Mouse (Mus musculus) hindbrain, embryonic 10.5 days (tissue): ENCODE measurements around the gene Gm17521. TPM values are rescaled to one million over a fixed set of nuclear protein-coding genes. Genes with fewer than 3 reads are reported as not detected.
"Not testable (repeated sequence)": the region's sequence is repeated elsewhere in the genome, so short reads cannot be mapped to it uniquely, and the experiment has no call there.

Experiments used
- DNase-seq: peaks from one replicate; pipeline ENCODE4 v3.0.0-alpha.2; 2017; ENCODE audit warnings: low spot score
- H3K27ac ChIP-seq: fragments of 300-500 bp; sonication (generic); 2 replicates; pipeline ENCODE4 v1.5.1; 2016; ENCODE audit warnings: mild to moderate bottlenecking, moderate library complexity
- H3K27me3 ChIP-seq: fragments of 300-500 bp; sonication (generic); 2 replicates; pipeline ENCODE4 v1.6.1; 2016; ENCODE audit warnings: mild to moderate bottlenecking; ENCODE audit not compliant: poor library complexity, insufficient read depth, severe bottlenecking
- H3K36me3 ChIP-seq: fragments of 300-500 bp; sonication (generic); 2 replicates; pipeline ENCODE4 v1.6.1; 2016; ENCODE audit warnings: mild to moderate bottlenecking, moderate library complexity
- H3K4me1 ChIP-seq: fragments of 300-500 bp; sonication (generic); replicated peaks from 2 replicates; pipeline ENCODE4 v1.6.1; 2016; ENCODE audit warnings: mild to moderate bottlenecking
- H3K4me3 ChIP-seq: fragments of 300-500 bp; sonication (generic); 2 replicates; pipeline ENCODE4 v1.5.1; 2016; ENCODE audit warnings: mild to moderate bottlenecking, moderate library complexity
- H3K9me3 ChIP-seq: fragments of 300-500 bp; sonication (generic); 2 replicates; pipeline ENCODE4 v1.6.1; 2016; ENCODE audit warnings: mild to moderate bottlenecking, moderate library complexity
- WGBS: fragments of 180-500 bp; shearing (Covaris S2); methylation state at CpG from one replicate; pipeline ENCODE4 v1.1.7; 2016; 5-methylcytosine and 5-hydroxymethylcytosine counted together
- polyA plus RNA-seq: library from polyadenylated mRNA; unstranded; fragments of >200 nt; fragmentation: Nextera tagmentation; extraction: Ambion mirVana; gene quantifications from 2 replicates; pipeline ENCODE4 v1.2.1, GENCODE M21; 2016

Gm17521 gene
- not detected in 2 replicates for polyA plus RNA-seq

DNA sequence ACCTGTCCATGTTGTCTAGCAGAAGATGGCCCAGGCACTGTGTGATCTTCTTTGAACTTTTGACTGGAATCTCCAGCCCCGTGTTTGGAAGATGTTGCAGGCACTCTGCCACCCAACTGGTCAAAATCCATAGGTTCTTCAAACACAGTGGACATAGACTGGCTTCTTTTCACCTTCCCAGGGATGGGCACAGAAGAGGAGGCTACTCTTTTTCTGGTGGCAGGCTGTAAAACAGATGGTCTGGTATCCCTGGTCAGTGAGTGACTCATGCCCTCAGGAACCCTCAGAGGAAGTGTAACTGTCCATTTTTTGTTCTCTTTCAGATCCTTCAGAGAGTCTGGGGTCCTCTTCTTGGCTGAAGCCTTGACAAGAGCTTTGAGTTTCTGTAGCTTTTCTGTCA, at the start of gene Gm17521:
Gene Gm17521 (minus strand): TSS at position 101 of the 400 bp plus-strand sequence.
- H3K4me3 ChIP-seq, H3K9me3 ChIP-seq, H3K4me1 ChIP-seq, H3K36me3 ChIP-seq, H3K27ac ChIP-seq, H3K27me3 ChIP-seq, DNase-seq: not testable (repeated sequence)
- WGBS, result 83% methylated on average over 1 of the region's 1 CpGs

DNA sequence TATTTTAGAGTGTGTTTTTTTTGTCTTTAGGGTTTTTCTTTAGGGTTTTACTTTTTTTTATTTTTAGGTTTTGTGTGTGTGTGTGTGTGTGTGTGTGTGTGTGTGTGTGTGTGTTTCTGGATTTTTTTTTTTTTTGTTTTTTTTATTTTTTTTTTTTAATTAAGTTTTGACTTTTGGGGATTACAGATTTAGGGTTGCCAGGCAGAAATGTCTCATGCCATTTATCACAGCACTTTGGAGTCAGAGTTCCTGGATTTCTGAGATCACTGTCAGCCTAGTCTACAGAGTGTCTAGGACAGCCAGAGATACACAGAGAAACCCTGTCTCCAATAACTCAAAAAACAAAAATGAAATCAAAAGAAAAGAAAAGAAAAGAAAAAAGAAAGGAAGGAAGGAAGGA, 14.5 kb upstream of the Gm17521 start:
- H3K9me3 ChIP-seq, result no peaks in the 10 kb centered on the region
- H3K4me3 ChIP-seq, result no peak overlapping the region
- no peaks in the 10 kb centered on the region for H3K27me3 ChIP-seq
- DNase-seq, result no peak
- H3K27ac ChIP-seq, result no peak overlapping the region
- no peaks in the 10 kb centered on the region for H3K36me3 ChIP-seq
- H3K4me1 ChIP-seq, result no peaks in the 10 kb centered on the region

DNA sequence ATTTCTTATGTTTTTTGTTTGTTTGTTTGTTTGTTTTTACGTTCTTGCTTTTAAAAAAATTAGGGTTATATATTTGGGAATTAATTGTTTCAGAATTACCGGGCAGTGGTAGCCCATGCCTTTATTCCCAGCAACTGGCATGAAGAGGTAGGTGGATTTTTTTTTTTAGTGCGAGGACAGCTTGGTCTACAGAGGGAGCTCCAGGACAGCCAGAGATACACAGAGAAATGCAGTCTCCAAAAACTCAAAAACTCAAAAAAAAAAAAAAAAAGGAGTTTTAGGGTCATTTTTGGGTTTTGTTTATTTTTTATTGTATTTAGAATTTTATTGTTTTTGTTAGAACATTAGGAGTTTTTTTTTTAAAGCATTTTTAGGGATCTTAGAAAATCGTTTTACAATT, 14.0 kb upstream of the Gm17521 start:
- H3K27ac ChIP-seq, result no peak overlapping the region
- no peaks in the 10 kb centered on the region for H3K4me1 ChIP-seq
- no peaks in the 10 kb centered on the region for H3K27me3 ChIP-seq
- WGBS, result 67% methylated on average over 4 of the region's 4 CpGs
- no peaks in the 10 kb centered on the region for H3K9me3 ChIP-seq
- H3K36me3 ChIP-seq, result no peaks in the 10 kb centered on the region
- H3K4me3 ChIP-seq, result no peak overlapping the region
- no peak for DNase-seq

Other genes with a start within 250 kb of the Gm17521 start
- gene Cldn34c1, start 73.8 kb upstream of the Gm17521 start, polyA plus RNA-seq, result 18.2 and 19.7 TPM in 2 replicates
- gene Srsx, start 192.8 kb upstream of the Gm17521 start, polyA plus RNA-seq, result not detected in 2 replicates
- gene Gm17577, start 217.2 kb upstream of the Gm17521 start, polyA plus RNA-seq, result not detected in 2 replicates